In the genomic region with DNA sequence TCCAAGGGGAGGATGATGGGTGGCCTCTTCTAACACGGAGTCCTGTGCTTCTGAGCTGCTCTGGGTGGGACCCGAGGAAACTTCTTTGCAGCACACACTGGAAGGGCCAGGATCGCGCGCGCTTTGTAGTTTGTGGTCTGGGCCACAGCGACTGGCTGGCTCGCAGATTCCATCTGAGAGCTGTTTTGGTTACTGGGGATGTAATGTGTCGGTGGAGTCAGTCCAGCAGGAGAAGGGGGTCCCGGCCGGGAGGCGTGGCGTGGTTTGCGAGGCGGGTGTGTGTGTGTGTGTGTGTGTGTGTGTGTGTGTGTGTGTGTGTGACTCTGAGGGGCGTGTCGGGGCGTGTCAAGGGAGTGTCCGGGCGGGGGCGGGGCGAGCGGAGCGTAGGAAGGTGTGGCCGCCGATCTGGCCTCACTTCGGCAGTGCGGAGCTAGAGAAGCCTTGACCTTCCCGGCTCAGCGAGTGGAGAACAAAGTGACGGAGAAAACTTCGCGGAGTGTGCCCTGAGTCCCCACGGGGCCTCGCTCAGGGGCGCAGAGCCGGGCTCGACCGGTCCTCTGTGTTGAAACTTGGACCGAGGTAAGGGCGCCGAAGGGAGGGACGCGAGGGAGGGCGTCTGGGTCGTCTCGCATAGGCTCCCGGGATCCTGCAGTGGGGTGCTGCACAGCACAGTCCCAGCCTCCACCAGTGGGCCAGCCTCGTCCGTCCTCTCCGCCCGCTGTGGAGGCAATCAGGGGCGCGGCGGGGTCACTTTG, we compare ENCODE assay signal across 8 mouse cellular contexts. TPM values are rescaled to one million over a fixed set of nuclear protein-coding genes. Genes with fewer than 3 reads are reported as not detected.
DNase-seq lines count a peak whose midpoint lies in the region; ATAC-seq and TF ChIP-seq lines count a peak whose summit lies in the region.

Gene Tiam2 (plus strand): TSS at position 426 of the 755 bp plus-strand sequence.

- peak within 1 kb of the TSS; percentile 43; the same call in 1 of the 2 replicates for H3K9ac ChIP-seq in liver, embryonic 13.5 days

- TF ChIP-seq POLR2A in kidney, adult 2 months (IDR thresholded peaks at IDR 0.05; ENCODE audit: low read depth, low read length), result no peak

- H3K27ac ChIP-seq in kidney, adult 2 months (ENCODE audit: insufficient read depth, low read depth, low read length), result no peak within 1 kb of the TSS
- H3K27ac ChIP-seq in liver, embryonic 13.5 days, result no peak within 1 kb of the TSS

- peak; percentile 92 for DNase-seq in heart, adult 11 months
- no peak for DNase-seq in heart, adult 8-10 months (ENCODE audit: low spot score)
- DNase-seq in cerebellum, postnatal 36 days, result peak; percentile 32 to 43
- DNase-seq in kidney, adult 2 months, result peak; percentile 59
- DNase-seq in liver, embryonic 13.5 days, result no peak
- peak; percentile 18 for DNase-seq in naive thymus-derived CD4-positive, alpha-beta T cell, adult 2 months (ENCODE audit: low read depth)
- DNase-seq in urinary bladder, postnatal 10 days (ENCODE audit: low spot score), result peak; percentile 16

- under 1% methylated on average over 54 of the region's 55 CpGs for WGBS in kidney, adult 2 months
- 1% methylated on average over 50 of the region's 55 CpGs for WGBS in liver, embryonic 13.5 days (ENCODE audit: insufficient replicate concordance)

- H3K4me1 ChIP-seq in kidney, adult 2 months (ENCODE audit: control insufficient read depth, insufficient read depth, low read length), result no peaks in the 10 kb centered on the region
- H3K4me1 ChIP-seq in liver, embryonic 13.5 days (replicated peaks), result peaks cover 14% of the 10 kb centered on the region

- no peaks in the 10 kb centered on the region for H3K9me3 ChIP-seq in liver, embryonic 13.5 days (replicated peaks)

- H3K36me3 ChIP-seq in kidney, adult 2 months (ENCODE audit: control insufficient read depth, insufficient read depth, low read length), result no peaks in the 10 kb centered on the region
- no peaks in the 10 kb centered on the region for H3K36me3 ChIP-seq in liver, embryonic 13.5 days

- peak; percentile 88 for ATAC-seq in granulocyte monocyte progenitor cell, adult 5-6 weeks (replicated peaks; ENCODE audit: poor library complexity, severe bottlenecking)
- peak; percentile 77 for ATAC-seq in liver, embryonic 13.5 days (ENCODE audit: low read depth)

- H3K27me3 ChIP-seq in kidney, adult 2 months (replicated peaks; ENCODE audit: control insufficient read depth, insufficient read depth, low read length), result no peaks in the 10 kb centered on the region
- peaks cover 49% of the 10 kb centered on the region for H3K27me3 ChIP-seq in liver, embryonic 13.5 days

- peak within 1 kb of the TSS; percentile 64 for H3K4me3 ChIP-seq in kidney, adult 2 months (ENCODE audit: insufficient read depth, low read depth, low read length)
- peak within 1 kb of the TSS; percentile 58 for H3K4me3 ChIP-seq in liver, embryonic 13.5 days (replicated peaks)

- H3K4me2 ChIP-seq in liver, embryonic 13.5 days, result peak within 1 kb of the TSS; percentile 75

- TF ChIP-seq CTCF in kidney, adult 2 months (conservative IDR thresholded peaks at IDR 0.05; ENCODE audit: insufficient read depth, insufficient read length, low read depth, low read length), result no peak

RNA-seq across cellular contexts. Expression of gene Tiam2, which starts in this region (rescaled TPM):
- total RNA-seq in heart, adult 8-10 months (2022), result 1 to 10 TPM; 2.0 to 4.9 (median 2.5) TPM
- 5.6 and 15.3 TPM in 2 replicates for total RNA-seq in granulocyte monocyte progenitor cell, adult 5-6 weeks (2014; fragmentation: Nextera tagmentation)
- total RNA-seq in granulocyte monocyte progenitor cell, adult 5-6 weeks (2017), result 7.7 and 11.2 TPM in 2 replicates
- 1.1 and 1.2 TPM in 2 replicates for polyA plus RNA-seq in kidney, adult 2 months (2012; rRNA removed)
- polyA plus RNA-seq in liver, embryonic 13.5 days (2015; fragmentation: Nextera tagmentation; extraction: Ambion mirVana), result 0.59 and 0.90 TPM in 2 replicates

Comparison
In these comparisons a context has a peak if more than half of its experiments do, and no peak if none do; other contexts are left out.
1. DNase-seq: peak in heart, adult 11 months (single experiment), cerebellum, postnatal 36 days (2 of 2), kidney, adult 2 months (single experiment), naive thymus-derived CD4-positive, alpha-beta T cell, adult 2 months (single experiment) and urinary bladder, postnatal 10 days (single experiment); none in heart, adult 8-10 months (single experiment) and liver, embryonic 13.5 days (single experiment).
2. Peak in ATAC-seq, H3K4me3 ChIP-seq, H3K9ac ChIP-seq and H3K4me2 ChIP-seq in liver, embryonic 13.5 days; RNA of the gene not detected or under 1 TPM.